Mouse (Mus musculus) neural tube, embryonic 13.5 days (tissue): ENCODE measurements at regions not wholly inside any gene's neighbourhood (a gene's known extent, or its start where the extent isn't known, plus 50 kb on each side); places are given as distances from the start of the nearest gene placed in this dataset.

ENCODE experiments used
- ATAC-seq: fragments of 200-750 bp; cut with Nextera tagmentation; 2 replicates; pipeline ENCODE4 v1.8.0; 2017; ENCODE audit warnings: low read depth, mild to moderate bottlenecking, moderate TSS enrichment, moderate library complexity
- H3K27ac ChIP-seq: fragments of 300-500 bp; sonication (generic); replicated peaks from 2 replicates; pipeline ENCODE4 v1.5.1; 2015; ENCODE audit warnings: moderate library complexity, mild to moderate bottlenecking, inconsistent platforms
- H3K27me3 ChIP-seq: fragments of 300-500 bp; sonication (generic); 2 replicates; pipeline ENCODE4 v1.6.1; 2015; ENCODE audit warnings: mild to moderate bottlenecking, inconsistent platforms
- H3K36me3 ChIP-seq: fragments of 300-500 bp; sonication (generic); 2 replicates; pipeline ENCODE4 v1.6.1; 2015; ENCODE audit warnings: mild to moderate bottlenecking, inconsistent platforms
- H3K4me1 ChIP-seq: fragments of 300-500 bp; sonication (generic); replicated peaks from 2 replicates; pipeline ENCODE4 v1.6.1; 2015; ENCODE audit warnings: inconsistent platforms
- H3K4me2 ChIP-seq: fragments of 300-500 bp; sonication (generic); 2 replicates; pipeline ENCODE4 v1.6.1; 2015; ENCODE audit warnings: inconsistent platforms, mild to moderate bottlenecking, moderate library complexity
- H3K4me3 ChIP-seq: fragments of 300-500 bp; sonication (generic); 2 replicates; pipeline ENCODE4 v1.5.1; 2015; ENCODE audit warnings: mild to moderate bottlenecking, inconsistent platforms
- H3K9ac ChIP-seq: fragments of 300-500 bp; sonication (generic); 2 replicates; pipeline ENCODE4 v1.6.1; 2015; ENCODE audit warnings: moderate library complexity, mild to moderate bottlenecking, inconsistent platforms
- H3K9me3 ChIP-seq: fragments of 300-500 bp; sonication (generic); 2 replicates; pipeline ENCODE4 v1.6.1; 2016; ENCODE audit warnings: inconsistent platforms
- WGBS: fragments of 180-500 bp; shearing (Covaris S2); methylation state at CpG from one replicate; pipeline ENCODE4 v1.1.7; 2015; 5-methylcytosine and 5-hydroxymethylcytosine counted together

DNA sequence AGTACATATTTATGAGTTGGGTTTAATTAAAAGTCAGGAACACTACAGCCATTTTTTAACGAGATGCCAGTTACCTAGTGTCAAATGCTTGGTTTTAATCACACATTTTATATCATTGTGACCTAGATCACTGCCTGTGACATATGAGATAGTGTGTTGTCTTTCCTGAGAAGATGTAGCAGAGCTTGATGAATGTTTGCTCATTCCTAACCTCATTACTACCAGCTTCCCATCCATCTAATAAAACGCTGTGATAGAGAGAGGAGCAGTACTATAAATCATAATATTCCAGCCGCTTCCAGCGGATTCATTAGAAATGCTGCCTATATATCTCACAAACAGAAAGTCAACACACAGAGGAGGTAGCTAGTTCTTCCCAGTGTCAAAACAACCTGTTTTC lies 163.6 kb downstream of the Aldoart1 start:
- no peaks in the 10 kb centered on the region for H3K4me1 ChIP-seq
- WGBS = 72% methylated on average over 4 of the region's 4 CpGs

GRCm38 (mm10) chr4:72674006-72674405 lies 178.4 kb downstream of the Aldoart1 start:
- no peaks in the 10 kb centered on the region for H3K36me3 ChIP-seq

More for the DNA sequence above, 163.6 kb downstream of the Aldoart1 start:
- H3K4me2 ChIP-seq = no peak overlapping the region
- no peak overlapping the region for H3K9ac ChIP-seq
- ATAC-seq = peak; percentile 43; the same call in 1 of the 2 replicates
- no peak overlapping the region for H3K4me3 ChIP-seq
- H3K27me3 ChIP-seq = no peaks in the 10 kb centered on the region
- H3K9me3 ChIP-seq = no peaks in the 10 kb centered on the region
- H3K36me3 ChIP-seq = no peaks in the 10 kb centered on the region
- H3K27ac ChIP-seq = no peak overlapping the region

DNA sequence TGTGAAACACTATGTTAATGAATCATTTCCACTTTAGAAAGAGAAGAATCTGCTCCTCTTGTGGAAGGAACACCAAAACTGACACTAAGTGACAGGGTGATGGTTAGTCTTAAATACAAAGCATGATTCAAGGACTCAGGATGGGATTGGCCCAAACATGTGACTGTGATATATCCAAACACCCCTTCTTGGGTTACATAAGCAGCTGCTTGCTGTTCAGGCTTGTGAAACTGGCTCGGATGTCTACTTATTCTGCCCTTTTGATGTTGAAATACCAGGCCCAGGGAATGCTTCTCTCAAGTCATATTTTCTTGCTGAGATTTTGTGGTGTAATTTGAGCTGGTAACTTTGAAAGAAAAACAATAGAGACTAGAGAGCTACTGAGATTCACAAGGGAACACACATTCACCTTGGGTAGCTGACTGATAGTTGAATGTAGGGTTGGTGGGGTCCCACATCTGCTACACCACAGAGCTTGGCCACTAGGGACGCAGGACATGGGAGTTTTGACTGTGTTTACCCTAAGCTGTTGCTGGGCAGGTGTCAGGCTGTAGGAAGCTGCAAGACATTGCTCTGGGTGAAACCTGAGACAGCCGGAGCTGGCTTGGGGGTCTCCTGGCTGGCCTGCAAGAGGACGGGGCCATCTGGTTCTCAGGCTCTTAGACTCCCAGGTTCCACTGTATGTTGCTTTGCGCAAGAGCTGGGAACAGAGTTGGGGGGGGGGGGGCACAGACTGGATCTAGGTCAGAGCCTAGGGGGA lies 180.6 kb downstream of the Aldoart1 start:
- Histone ChIP-seq H3K4me1 (no peaks in the 10 kb centered on the region), H3K27me3 (no peaks in the 10 kb centered on the region), H3K4me2 (no peak overlapping the region), H3K4me3 (no peak overlapping the region), H3K9me3 (no peaks in the 10 kb centered on the region), H3K9ac (no peak overlapping the region), H3K36me3 (no peaks in the 10 kb centered on the region), H3K27ac (no peak overlapping the region)
- no peak for ATAC-seq
- 79% methylated on average over 5 of the region's 5 CpGs for WGBS

More at GRCm38 (mm10) chr4:72674006-72674405, 178.4 kb downstream of the Aldoart1 start:
- Histone ChIP-seq H3K9me3 (no peaks in the 10 kb centered on the region), H3K4me2 (no peak overlapping the region), H3K27ac (no peak overlapping the region), H3K4me3 (no peak overlapping the region), H3K27me3 (no peaks in the 10 kb centered on the region), H3K9ac (no peak overlapping the region), H3K4me1 (no peaks in the 10 kb centered on the region)
- WGBS = 84% methylated on average over 2 of the region's 2 CpGs
- ATAC-seq = no peak

DNA sequence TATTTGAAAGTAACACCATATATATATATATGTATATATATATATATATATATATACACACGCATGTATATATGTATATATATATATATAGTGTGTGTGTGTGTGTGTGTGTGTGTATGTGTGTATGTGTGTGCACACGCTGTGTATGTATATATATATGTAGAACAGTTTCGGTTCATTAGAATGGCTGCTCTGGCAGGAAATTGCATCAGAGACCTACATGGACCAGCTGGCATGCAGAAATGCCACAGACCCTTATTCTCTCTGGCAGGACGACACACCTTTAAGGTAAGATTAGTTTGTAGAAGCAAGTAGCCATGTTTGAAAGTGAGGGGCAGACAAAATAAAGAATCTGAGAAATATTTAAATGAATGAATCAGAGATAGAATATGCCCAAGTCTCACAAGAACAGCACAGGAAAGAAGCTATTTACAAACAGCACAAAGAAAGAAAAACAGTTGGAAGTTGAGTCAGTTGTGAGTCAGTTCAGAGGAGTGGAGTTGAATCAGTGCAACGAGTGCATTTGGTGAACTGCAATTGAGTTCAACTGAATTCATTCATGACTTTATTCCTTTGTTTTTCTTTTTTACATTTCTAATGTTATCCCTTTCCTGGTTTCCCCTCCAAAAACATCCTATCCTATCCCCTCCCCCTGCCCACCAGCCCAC lies 182.5 kb downstream of the Aldoart1 start:
- Histone ChIP-seq H3K36me3 (no peaks in the 10 kb centered on the region), H3K27me3 (no peaks in the 10 kb centered on the region), H3K4me3 (no peak overlapping the region), H3K9me3 (no peaks in the 10 kb centered on the region), H3K9ac (no peak overlapping the region), H3K4me1 (no peaks in the 10 kb centered on the region), H3K27ac (no peak overlapping the region), H3K4me2 (no peak overlapping the region)
- ATAC-seq = no peak
- WGBS = 96% methylated on average over 5 of the region's 5 CpGs

DNA sequence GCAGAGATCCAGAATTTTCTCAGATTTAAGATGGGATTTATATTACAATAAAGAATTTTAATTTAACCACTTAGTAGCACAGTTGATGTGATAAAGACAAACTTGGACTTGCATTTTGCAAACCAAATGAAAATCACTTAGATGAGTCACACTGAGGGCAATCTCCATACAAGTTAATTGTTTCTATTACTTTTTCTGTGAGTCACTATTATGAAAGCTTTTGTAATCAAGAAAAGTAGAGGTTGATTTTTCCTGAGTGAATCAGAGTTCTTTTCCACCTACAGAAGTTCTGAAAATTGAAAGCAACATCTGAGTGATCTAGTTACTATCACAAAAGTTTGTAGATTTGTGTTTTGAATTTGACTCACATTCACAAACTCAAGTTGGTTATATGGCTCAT lies 188.1 kb downstream of the Aldoart1 start:
- Histone ChIP-seq H3K4me1 (no peaks in the 10 kb centered on the region), H3K36me3 (no peaks in the 10 kb centered on the region)
- ATAC-seq = no peak

GRCm38 (mm10) chr4:72662477-72662876 lies 190.0 kb downstream of the Aldoart1 start:
- H3K9me3 ChIP-seq = no peaks in the 10 kb centered on the region
- no peak overlapping the region for H3K27ac ChIP-seq
- no peaks in the 10 kb centered on the region for H3K4me1 ChIP-seq
- H3K4me2 ChIP-seq = no peak overlapping the region
- no peaks in the 10 kb centered on the region for H3K27me3 ChIP-seq
- H3K4me3 ChIP-seq = no peak overlapping the region
- ATAC-seq = no peak
- no peaks in the 10 kb centered on the region for H3K36me3 ChIP-seq
- H3K9ac ChIP-seq = no peak overlapping the region

More for the DNA sequence above, 188.1 kb downstream of the Aldoart1 start:
- H3K4me2 ChIP-seq = no peak overlapping the region
- no peak overlapping the region for H3K4me3 ChIP-seq
- no peaks in the 10 kb centered on the region for H3K27me3 ChIP-seq
- H3K9ac ChIP-seq = no peak overlapping the region
- H3K27ac ChIP-seq = no peak overlapping the region
- no peaks in the 10 kb centered on the region for H3K9me3 ChIP-seq

GRCm38 (mm10) chr4:72656206-72656605 lies 196.2 kb downstream of the Aldoart1 start:
- Histone ChIP-seq H3K4me1 (no peaks in the 10 kb centered on the region), H3K4me2 (no peak overlapping the region), H3K36me3 (no peaks in the 10 kb centered on the region), H3K4me3 (no peak overlapping the region), H3K9me3 (no peaks in the 10 kb centered on the region), H3K27ac (no peak overlapping the region), H3K27me3 (no peaks in the 10 kb centered on the region), H3K9ac (no peak overlapping the region)
- ATAC-seq = no peak
- WGBS = 81% methylated on average over 1 of the region's 1 CpGs

DNA sequence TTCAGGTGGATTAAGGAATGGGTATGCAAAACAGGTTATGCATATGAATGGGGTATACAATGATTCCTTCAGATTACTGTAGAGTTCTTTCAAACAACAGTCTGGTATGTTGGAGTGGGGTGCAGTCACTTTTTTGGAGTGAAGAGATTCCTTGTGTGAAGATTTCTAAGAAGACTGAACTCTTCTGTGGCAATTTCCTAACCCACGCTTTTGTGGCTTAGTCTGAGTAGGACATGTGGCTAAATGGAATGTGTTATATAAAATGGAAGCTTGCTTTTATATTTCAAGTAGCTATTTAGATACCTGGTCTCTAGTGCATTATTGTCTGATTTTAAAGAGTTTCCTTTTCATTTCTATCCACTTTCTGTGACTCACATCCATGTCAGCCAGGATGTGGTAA lies 205.3 kb downstream of the Aldoart1 start:
- Histone ChIP-seq H3K36me3 (no peaks in the 10 kb centered on the region), H3K4me1 (no peaks in the 10 kb centered on the region), H3K27me3 (no peaks in the 10 kb centered on the region), H3K27ac (no peak overlapping the region), H3K9me3 (no peaks in the 10 kb centered on the region), H3K4me3 (no peak overlapping the region), H3K4me2 (no peak overlapping the region), H3K9ac (no peak overlapping the region)
- ATAC-seq = no peak
- 89% methylated on average over 1 of the region's 1 CpGs for WGBS

GRCm38 (mm10) chr4:72629416-72629815 lies 223.0 kb downstream of the Aldoart1 start:
- Histone ChIP-seq H3K9me3 (no peaks in the 10 kb centered on the region), H3K27me3 (no peaks in the 10 kb centered on the region), H3K4me3 (no peak overlapping the region), H3K27ac (no peak overlapping the region), H3K4me2 (no peak overlapping the region), H3K9ac (no peak overlapping the region), H3K4me1 (no peaks in the 10 kb centered on the region), H3K36me3 (no peaks in the 10 kb centered on the region)
- 37% methylated on average over 3 of the region's 3 CpGs for WGBS
- no peak for ATAC-seq

DNA sequence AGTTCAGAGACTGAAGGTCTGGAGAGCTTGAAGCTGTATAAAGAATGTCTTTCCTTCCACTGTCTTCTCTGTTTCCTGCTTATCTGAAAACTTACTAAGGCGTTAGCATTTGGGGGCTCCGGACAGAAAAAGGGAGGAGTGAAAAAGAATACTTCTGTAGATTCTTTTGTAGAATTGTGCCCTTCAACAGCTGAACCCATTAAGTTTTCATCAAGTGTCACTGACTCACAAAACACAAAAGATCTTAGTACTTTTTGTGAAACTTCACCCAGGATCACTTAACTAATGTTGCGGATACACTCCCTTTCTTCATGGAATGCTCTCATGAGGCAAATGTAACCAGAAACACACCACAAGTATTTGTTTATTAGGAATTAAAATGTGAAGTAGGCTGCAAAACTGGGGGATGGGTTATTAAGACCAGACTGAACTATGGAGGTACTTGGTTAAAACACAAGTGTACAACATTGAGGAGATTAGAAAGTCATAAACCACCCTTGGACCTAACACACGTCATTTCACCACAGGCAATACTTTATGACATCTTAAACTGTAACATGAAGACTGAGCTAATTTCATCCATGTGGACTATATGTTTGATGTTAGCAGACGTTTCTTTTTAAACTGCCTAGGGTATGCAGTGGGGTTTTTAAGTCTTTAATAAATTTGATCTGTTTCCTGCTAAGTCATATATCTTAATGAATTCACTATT lies 225.1 kb downstream of the Aldoart1 start:
- no peaks in the 10 kb centered on the region for H3K9me3 ChIP-seq
- ATAC-seq = no peak
- H3K27me3 ChIP-seq = no peaks in the 10 kb centered on the region
- no peaks in the 10 kb centered on the region for H3K36me3 ChIP-seq
- H3K27ac ChIP-seq = no peak overlapping the region
- H3K4me2 ChIP-seq = no peak overlapping the region
- WGBS = 75% methylated on average over 5 of the region's 5 CpGs
- H3K4me1 ChIP-seq = no peaks in the 10 kb centered on the region
- H3K9ac ChIP-seq = no peak overlapping the region
- H3K4me3 ChIP-seq = no peak overlapping the region

- Histone ChIP-seq H3K4me2 (no peak overlapping the region), H3K9me3 (no peaks in the 10 kb centered on the region), H3K36me3 (no peaks in the 10 kb centered on the region), H3K4me3 (no peak overlapping the region), H3K4me1 (no peaks in the 10 kb centered on the region), H3K9ac (no peak overlapping the region), H3K27me3 (no peaks in the 10 kb centered on the region), H3K27ac (no peak overlapping the region)
- 85% methylated on average over 4 of the region's 4 CpGs for WGBS
- no peak for ATAC-seq
Measured at GRCm38 (mm10) chr4:72605107-72605506, 247.3 kb downstream of the Aldoart1 start.

DNA sequence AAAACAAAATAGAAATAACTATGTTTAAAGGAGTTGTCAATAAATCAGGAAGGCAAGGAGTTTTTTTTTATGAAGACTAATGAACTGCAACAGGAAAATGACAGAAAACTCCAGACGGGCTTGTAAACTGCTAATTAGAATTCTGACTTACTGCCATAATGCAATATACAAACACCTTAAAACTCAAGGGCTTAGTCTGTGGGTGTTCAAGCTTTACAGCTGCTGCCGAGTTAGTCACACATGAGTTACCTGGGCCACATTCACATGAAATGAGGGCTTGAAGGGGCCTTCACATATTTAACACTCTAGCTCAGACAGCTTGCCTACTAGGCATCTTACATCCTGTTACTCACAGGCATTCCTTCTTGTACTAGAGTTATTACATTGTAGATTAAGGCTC lies 256.9 kb downstream of the Aldoart1 start:
- no peak for ATAC-seq
- Histone ChIP-seq H3K4me1 (no peaks in the 10 kb centered on the region), H3K27me3 (no peaks in the 10 kb centered on the region), H3K9me3 (no peaks in the 10 kb centered on the region), H3K4me3 (no peak overlapping the region), H3K36me3 (no peaks in the 10 kb centered on the region), H3K9ac (no peak overlapping the region), H3K27ac (no peak overlapping the region), H3K4me2 (no peak overlapping the region)
- WGBS = 62% methylated on average over 2 of the region's 2 CpGs
